Mouse (Mus musculus): ENCODE results near the gene Mlec.

Mlec gene

DNA sequence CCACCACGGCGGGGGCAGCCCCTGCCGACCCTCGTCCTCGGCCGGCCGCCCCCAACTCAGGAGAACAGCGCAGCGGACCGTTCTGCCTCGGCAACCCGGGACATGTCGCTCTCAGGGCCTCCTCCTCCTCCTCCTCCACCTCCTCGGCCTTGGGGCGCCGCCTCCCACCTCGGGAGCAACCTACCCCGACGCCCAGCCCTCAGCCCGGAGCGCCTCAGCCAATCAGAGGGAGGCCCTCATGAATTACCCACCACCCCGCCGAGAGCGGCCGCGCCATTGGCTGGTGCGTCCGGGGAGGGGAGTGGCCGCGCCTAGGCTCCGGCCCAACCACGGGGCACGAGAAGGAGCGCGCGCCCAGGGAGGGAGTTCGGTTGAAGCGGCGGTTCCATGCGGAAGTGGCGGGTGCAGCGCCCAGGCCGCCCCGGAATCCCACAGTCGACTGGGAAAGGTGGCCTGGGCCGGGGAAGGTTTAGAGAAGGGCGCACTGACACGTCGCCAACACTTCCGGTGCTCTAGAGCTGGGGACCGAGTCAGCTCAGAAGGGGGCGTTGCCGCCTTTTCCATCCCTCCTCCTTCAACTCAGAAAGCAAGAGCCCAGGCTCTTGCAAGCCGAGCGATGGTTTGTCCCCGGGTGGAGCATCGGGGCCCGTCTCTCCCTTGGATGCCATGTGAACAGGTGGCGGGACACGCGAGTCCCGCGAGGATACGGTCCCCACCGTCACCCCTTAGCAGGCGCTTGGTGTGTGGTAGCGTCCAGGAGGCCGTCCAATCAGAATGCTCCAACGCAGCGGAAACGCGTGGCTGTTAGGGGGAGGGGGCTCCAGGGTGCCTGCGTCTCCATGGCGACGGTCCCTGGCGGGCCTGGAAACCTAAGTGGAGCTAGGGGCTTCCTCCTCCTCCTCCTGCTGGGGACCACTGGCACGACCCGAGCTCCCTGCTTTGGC is at the start of gene Mlec:
Gene Mlec, minus strand, starts transcription at position 140 of the 944 bp plus-strand sequence.
- in situ Hi-C loops (cut with MseI, MboI) = no loop called here

DNA sequence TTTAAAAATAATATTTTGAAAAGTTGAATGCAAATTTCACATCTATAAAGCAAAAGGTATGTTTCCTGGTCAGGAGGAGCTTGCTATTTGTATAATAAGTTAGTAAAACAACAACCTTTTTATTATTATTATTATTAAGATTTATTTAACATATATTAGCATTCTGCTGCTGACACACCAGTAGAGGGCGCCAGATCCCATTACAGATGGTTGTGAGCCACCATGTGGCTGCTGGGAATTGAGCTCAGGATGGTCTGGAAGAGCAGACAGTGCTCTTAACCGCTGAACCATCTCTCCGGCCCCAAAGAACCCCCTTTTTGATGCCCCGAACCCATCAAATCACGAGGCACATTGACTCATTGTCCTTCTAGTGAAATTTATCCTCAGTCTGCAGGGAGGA is 49.3 kb upstream of the Mlec start:
- in situ Hi-C loops (cut with MseI, MboI) = no loop called here

DNA sequence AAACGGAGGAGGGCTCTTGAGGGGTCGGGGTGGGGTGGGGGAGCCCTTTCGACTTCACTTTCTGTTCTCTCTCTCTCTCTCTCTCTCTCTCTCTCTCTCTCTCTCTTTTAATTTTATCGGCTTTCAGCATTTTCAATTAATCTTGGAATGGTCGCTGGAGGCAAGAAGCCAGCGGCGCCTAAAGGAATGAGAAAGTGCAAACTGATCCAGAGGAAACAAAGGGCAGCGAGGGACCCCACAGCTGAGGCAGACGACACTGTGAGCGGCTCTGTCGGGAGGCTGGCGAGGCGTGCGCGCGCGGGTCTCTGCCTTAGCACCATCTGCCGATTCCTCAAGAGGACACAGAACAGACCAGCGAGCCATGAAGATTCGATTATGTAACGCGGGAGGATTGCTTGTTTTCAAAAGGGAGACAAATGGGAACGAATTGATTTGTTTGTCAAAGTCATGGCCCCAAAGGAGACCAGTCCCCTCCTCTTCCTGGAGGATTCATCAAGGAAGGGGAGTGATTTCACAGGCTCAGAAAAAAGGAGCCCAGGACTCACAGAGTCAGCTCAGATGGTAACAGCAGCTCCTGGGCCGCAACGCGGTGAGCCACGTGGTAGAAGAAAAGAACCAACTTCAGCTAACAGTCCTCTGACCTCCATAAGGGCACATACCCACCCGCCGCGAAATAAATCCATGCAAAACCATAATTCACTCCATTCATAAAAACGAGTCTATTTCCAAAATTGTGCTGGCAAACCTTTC is 46.8 kb upstream of the Mlec start:
- in situ Hi-C loops (cut with MseI, MboI) = no loop called here

DNA sequence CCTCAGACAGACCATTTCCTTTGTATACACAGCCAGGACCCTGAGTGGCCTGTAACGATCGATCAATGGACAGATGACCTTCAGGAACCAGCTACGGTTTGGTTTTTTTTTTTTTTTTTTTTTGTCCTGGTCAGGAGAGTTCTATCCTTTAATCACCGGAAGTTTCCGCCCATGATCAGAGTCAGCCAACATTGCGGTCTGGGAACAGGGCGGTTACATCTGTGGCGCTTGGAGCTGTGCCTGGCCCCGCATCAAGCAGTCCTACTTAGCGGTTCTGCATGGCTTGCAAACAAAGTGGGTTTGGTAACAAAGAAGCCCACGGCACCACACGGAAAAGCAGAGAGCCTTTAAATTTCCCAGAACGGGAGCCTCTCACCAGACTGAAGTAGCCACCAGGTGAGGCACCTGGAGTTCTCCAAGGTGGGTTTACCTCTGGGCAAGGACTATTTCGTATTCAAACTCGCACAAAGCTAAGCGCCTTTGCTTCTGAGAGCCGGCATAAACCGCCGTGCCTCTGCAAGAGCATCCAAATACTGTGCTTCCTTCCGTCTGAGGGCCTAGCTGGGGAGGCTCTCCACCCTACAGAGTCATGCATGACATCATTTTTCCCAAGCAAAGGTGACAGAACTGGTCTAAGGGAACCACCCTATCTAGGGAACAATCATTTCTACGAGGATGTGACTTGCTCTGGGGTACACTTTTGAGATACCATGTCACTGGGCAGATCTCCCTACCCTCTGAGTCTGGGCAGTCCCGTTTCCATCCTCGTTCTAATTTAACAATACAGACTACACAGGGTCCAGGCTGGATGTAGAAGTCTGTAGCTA is 46.0 kb upstream of the Mlec start:
- in situ Hi-C loops (cut with MseI, MboI) = no loop called here

DNA sequence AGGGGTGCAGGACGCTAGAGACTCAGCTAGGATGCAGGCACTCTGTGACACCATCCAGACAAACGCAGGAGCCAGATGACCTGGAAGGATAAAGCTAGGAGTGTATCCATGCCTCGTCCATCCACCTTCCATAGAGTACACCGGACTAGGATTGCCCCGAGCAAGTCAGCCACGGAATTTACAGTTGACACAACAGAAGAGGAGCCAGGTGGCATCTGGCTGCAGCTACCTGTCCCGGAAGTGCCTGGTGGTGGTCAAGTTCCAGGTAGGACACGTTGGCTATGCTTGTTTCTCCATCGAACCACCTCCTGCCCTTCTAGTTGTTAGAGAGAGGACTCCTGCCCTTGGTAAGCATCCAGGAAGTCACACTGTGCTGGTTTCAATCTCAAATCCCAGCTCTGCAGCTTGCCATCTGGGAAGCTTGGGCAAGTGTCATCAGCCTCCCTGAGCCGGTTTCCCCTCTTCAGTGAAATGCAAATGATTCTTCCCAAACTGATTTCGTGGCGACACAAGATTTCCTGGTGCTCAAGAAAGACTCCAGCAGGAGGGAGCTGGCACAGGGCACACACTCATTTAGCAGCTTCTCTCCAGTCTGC is 36.7 kb upstream of the Mlec start:
- in situ Hi-C loops (cut with MseI, MboI) = no loop called here

DNA sequence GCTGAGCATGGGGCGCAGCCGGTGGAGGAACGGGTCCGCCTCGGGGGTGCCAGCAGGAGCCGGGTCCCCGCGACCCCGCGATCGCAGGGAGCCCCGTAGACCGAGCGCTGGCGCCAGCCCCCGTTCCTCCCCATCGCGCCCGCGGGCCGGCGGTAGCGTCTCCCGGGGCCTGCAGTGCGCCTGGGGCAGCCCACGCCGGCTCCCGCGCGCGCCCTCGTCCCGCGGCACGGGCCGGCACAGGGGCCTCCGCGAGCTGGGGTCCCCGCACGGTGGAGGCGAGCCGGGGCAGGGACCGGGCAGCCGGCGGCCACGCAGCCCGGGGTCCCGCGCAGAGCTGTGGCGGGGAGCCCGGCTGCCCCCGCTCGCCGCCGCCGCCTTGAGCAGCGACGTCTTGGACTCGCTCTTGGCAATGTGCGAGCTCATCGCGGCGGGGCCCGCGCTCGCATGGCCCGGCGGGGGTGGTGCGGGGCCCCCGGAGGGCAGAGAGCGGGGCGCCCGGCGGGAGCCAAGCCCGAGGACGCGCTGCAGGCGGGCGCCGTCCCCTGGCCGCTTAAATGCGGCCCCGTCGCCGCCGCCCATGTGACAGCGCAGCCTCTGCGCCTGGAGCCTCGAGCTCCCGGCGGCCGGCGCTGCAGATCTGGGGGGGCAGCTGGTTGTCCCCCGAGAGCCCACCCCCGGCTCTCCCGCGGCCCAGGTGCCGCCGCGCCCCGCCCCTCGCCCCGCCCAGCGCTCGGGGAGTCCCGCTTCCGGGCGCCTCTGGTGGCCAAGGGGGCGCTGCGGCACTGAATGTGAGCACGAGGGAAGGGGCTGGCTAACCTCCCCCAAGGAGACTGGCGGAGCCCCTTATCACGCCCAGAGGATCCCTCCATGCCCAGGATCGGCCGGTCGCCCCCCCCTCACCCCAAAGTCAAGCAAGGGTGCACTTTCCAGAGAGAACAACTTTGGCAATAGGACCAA is 36.0 kb upstream of the Mlec start, which contains the start of gene Cabp1:
Gene Cabp1, minus strand, starts transcription at position 713 of the 957 bp plus-strand sequence.
- in situ Hi-C loops (cut with MseI, MboI) = no loop called here

DNA sequence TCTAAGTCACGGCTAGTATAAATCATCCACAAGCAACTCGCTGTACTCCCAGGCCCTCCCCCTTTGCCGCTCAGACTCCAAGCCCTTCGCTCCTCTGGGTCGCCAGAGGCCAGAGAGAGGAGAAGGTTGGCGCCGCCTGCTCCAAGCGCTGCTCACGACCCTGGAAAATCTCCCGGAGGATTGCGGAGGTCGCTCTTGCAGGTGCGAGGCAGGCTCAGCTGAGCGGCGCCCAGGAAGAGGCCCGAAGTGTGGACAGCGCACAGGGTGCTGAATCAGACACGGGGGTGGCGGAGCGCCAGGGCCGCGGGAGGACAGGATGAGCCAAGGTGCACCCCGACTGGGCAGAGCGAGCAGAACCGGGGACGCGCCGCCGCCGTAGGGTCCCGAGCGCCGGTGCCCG is 35.2 kb upstream of the Mlec start:
- in situ Hi-C loops (cut with MseI, MboI) = no loop called here

DNA sequence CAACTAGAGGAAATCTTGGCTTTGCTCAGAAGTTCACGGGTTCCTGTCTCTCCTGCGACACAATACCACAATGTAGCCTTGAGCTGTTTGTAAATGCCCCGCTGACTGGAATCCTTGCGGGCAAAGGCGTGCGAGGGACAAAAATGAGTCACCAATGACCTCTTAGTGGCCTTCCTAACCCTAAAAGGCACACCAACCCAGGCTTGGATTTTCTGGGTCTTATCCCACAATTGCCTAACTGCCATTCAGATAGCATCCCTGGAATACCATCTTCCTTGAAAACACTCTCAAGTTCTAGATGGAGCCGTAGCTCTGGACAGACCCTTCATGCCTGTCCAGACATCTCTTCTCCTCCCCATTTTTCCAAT is 34.8 kb upstream of the Mlec start:
- in situ Hi-C loops (cut with MseI, MboI) = no loop called here

DNA sequence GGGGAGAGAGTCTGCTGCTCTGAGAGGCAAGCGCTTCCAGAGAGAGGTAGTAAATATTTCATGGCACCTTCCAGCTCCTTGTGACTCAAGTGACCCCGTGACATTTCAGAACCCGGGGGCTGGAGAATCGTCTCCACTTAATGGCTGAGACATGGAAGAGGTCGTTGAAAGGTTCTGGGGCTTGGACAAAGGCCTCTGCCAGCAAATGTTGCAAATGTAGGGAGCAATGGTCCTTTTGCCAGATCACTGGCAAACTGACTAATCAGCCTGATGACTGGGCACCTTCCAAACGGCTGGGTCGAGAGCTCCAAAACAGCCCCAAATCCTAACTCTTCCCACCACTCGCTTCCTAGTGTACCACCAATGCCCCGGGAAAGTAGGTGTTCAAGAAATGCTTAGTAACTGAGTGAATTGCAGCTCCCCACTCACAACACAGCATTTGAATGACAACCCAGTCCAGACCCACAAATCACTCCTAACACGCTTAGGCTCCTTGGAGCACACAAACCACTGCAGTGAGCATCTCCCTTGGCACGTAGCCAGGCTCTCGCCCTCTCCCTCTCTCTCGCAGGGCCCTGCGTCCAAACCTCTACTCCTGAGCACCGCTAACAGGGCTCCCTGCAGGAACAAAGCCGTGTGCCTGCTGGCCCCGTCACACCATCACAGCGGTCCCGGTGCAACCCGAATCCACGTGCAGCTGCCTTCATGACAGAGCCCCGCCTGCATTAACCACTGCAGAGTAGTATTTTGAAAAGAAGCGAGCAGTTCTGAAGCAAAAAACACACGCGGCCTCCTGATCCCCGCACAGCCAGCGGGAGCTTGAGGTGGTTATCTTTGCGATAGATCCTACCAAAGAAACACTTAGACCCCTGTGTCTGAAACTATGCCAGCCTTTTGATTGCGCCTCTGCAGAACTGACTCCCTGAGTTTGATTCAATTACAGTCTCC is 34.2 kb upstream of the Mlec start:
- in situ Hi-C loops (cut with MseI, MboI) = no loop called here

DNA sequence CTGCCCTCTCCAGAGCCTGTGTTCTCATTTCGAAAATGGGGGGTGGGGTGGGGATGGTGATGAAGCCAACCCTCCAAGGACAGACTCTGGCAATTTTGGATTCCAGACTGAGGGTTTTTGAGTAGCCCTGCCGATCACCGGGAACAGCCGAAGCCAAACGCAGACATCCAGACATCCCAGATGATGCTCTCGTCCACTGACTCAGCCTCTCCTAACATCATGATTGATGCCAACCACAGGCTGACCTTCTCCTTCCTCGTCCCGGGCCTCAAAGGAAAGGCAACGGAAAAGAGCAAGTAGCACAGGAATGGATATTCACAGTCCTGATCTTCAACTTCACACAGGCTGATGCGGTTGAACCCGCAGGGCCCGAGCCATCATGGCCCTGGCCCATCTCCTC is 32.1 kb upstream of the Mlec start:
- in situ Hi-C loops (cut with MseI, MboI) = no loop called here

DNA sequence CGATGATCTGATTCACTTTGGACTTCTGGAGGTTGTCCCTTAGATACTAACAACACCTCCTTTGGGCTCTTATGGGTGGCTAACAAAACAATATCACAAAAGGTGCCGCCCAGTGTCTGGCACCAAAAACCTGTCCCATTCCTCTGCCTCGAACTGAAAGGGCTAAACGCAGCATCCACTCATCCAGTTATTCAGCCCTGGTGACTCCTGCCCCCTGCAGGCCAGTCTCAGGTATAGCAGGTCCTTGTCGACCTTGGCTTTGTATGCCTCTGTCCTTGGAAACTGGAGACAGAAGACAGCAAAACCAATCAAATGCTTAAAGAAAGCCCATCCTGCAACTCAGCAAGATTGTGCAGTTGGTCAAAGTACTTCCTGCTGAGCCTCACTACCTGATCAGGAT is 30.8 kb upstream of the Mlec start:
- in situ Hi-C loops (cut with MseI, MboI) = no loop called here

DNA sequence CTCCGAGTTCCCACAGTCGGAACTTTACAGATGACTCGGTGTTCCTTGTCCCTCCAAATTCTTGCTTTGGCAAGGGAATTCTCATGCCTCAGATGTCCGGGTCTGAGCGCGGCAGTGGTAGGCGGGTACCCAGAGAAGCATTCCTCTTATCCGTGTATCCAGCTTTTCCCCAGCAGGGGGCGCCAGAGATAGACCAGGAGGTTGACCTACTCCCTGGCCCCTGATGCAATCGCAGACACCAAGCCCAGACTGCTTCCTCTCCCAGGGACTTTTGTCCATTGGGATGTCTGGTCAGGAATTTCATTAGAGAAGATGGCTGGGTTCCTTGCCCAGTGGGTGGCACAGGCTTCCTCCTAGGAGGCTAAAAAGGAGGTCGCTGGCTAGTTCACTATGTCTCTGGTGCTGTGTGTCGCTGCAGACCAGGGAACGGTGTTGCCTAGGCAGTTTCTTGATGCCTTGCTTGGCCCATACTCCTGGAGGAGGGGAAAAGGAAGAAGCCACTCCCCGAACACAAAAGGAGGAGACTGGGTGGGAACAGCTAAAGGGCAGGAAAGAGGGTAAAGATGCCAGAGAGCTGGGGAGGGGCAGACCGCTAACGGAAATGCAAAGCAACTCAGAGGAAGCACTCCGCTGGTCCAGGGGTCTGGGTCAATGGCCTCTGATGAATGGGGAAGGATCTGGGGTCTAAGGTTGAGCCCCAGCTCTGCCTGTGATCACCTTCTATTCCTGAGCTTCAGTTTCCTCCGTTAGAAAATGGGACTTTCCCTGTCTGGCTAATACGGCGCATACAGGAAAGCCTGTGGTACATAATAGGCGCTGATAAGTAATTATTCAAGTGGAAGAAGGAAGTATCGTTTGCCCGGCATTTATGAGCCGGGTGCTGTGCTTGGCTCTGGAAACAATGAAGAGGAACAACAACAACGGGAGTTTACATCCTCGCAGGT is 29.5 kb upstream of the Mlec start:
- in situ Hi-C loops (cut with MseI, MboI) = no loop called here

DNA sequence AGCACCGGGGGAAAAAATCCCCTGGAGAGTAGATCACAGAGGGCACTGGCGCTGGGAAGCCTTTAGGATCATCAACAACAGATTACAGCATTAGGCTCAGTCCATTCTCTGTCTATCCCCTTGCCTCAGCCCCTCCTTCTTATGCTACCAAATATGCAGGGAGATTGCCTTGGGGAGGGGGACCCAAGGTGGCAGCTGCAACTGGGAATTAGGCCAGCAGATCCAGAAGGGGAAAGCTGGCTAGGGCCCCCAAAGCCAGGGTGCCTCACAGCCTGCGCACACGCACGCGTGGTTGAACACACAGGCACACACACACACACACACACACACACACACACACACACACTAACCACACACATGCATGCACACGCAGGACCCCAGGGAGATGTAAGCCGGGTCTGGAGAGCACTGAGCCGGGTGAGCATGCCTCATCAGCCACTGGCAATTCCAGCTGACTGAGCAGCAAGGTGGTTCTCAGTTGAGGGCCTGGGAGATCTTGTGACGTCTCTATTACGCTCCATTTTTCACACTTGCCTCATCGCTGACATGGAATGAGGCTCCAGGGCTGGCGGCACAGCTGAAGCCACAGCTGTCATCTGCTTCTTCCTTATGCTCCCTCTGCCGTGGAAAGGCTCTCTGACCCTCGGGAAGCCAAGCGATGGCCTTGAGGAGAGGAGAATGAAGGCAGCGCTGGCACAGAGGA is 28.5 kb upstream of the Mlec start:
- in situ Hi-C loops (cut with MseI, MboI) = no loop called here

DNA sequence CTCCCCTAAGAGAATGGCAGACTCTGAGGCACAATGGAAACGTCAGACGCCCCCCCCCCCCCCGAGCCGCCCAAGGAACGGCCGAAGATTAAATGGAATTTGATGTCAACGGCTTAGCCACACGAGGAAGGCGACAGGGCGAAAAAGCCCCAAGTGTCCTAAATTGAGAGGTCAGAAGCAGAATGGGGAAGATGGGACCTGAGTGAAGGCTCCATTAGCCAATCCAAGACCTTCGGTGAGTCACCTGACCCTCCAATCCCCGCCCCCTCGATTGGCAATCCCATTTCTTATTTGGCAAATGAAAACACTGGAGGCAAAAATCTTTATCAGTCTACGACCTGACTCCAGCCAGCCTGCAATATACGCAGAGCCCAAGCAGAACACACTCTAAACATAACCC is 26.7 kb upstream of the Mlec start:
- in situ Hi-C loops (cut with MseI, MboI) = no loop called here

DNA sequence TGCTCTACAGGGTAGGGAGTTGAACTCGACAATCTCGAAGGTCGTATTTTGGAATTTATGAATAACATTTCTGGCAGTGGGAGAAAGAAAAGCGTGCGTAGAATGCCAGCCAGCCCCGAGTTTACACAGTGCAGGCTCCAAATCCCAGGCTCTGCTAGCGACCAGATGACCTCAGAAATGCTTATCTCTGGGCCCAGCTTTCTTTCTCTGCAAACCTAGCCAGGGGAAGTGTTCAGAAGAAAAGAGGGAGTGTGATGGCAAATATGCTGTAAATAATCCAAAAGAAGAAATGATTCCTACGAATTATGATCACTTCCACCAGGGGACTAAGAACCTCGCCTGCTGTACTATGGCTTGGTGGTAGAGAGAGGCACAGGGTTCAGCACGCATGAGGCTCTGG is 25.5 kb upstream of the Mlec start:
- in situ Hi-C loops (cut with MseI, MboI) = no loop called here

DNA sequence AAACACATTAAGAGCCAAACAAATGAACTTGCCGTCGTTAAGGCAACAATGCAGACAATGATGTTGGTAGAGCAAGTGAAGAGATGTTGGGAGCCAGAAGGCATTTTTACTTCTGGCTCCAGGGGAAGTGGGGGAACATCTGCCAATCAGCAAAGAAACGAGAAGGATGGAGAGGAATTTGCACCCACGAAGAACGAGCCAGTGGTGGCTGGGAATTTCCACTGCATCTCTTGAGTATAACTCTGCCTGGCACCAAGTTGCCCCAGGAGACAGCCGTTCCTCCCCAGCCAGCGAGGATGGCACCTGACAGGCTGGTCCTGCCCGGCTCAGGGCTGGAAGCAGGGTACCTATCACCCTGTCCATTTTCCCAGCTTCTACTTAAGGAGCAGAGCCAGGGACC is 24.9 kb upstream of the Mlec start:
- in situ Hi-C loops (cut with MseI, MboI) = no loop called here

DNA sequence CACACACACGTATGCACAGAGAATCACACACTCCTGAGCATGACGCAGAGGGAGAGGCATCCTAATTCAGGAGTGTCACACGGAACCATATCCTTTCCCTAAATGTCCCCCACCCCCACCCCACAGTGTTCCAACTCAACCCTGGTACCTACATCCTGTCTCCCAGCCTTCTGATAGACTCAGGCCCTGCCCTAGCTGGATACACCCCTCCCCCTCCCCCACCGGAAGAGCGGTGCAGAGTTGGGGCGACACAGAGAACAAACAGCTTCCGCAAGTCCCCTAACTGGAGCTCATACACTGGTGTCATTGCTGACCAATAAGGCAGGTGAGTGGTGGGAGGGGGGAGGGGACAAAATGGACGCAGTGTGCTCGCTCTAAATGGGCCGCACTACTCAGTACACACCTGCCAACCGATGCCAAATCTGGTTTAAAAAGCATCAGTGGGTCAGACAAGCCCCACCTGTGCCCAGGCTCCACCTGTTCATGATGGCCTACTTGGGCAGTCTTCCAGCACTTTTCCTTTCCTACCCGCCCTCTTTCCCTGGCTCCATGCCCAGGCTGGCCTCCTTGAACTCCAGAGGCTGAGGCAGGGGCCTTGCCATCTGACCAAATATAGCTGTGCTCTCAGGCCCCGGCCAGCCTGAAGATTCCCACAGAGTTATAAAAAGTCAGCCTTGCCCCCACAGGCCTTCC is 23.4 kb upstream of the Mlec start:
- in situ Hi-C loops (cut with MseI, MboI) = no loop called here
